In genomic region chr6:48396008-48396595, GRCm38 (mm10) we compare ENCODE assay signal across 8 mouse cellular contexts. TPM values are rescaled to one million over a fixed set of nuclear protein-coding genes. Genes with fewer than 3 reads are reported as not detected.
DNase-seq lines count a peak whose midpoint lies in the region; ATAC-seq and TF ChIP-seq lines count a peak whose summit lies in the region.

No protein-coding gene starts in this region.

- H3K27me3 ChIP-seq in E14TG2a.4 (ENCODE audit: insufficient read depth, low read length): peaks cover 9% of the 10 kb centered on the region
- no peaks in the 10 kb centered on the region for H3K27me3 ChIP-seq in limb, embryonic 12.5 days
- H3K27me3 ChIP-seq in stomach, embryonic 14.5 days (ENCODE audit: control insufficient read depth, insufficient read depth, low read length): no peaks in the 10 kb centered on the region

- peak; percentile 86 for DNase-seq in heart, adult 11 months
- DNase-seq in heart, postnatal 14 days: no peak
- DNase-seq in frontal cortex, postnatal 10 days (ENCODE audit: low spot score in 2 of 2): no peak
- no peak for DNase-seq in gastrocnemius, adult 8-10 months (ENCODE audit: low spot score in 2 of 2)

- no peak; the same call in 1 of the 2 replicates for ATAC-seq in limb, embryonic 12.5 days (ENCODE audit: insufficient number of reproducible peaks, insufficient read depth, low FRiP score, low TSS enrichment, low read depth)
- no peak for ATAC-seq in stomach, embryonic 14.5 days (ENCODE audit: insufficient number of reproducible peaks, insufficient read depth, low FRiP score, low read depth)

- no peaks in the 10 kb centered on the region for H3K9me3 ChIP-seq in E14TG2a.4 (ENCODE audit: low read length)
- H3K9me3 ChIP-seq in limb, embryonic 12.5 days: no peaks in the 10 kb centered on the region
- H3K9me3 ChIP-seq in stomach, embryonic 14.5 days (ENCODE audit: control insufficient read depth, low read depth, low read length): no peaks in the 10 kb centered on the region

- H3K4me1 ChIP-seq in E14TG2a.4 (replicated peaks; ENCODE audit: low read depth, low read length): peaks cover 37% of the 10 kb centered on the region
- H3K4me1 ChIP-seq in embryonic fibroblast, embryonic 13.5 days (ENCODE audit: control insufficient read depth, insufficient read depth, low read length): no peaks in the 10 kb centered on the region
- peaks cover 27% of the 10 kb centered on the region for H3K4me1 ChIP-seq in limb, embryonic 12.5 days (replicated peaks)
- peaks cover 12% of the 10 kb centered on the region for H3K4me1 ChIP-seq in stomach, embryonic 14.5 days (ENCODE audit: control insufficient read depth, insufficient read depth, low read length)

- peak overlapping the region; percentile 81 for H3K9ac ChIP-seq in limb, embryonic 12.5 days (replicated peaks)
- peak overlapping the region; percentile 77 for H3K9ac ChIP-seq in stomach, embryonic 14.5 days (replicated peaks; ENCODE audit: low read depth, low read length)

- intact Hi-C loops in heart, postnatal 14 days (cut with DNase I): loop anchor here (5.0 kb wide), 2 partner anchors 106 to 219 kb away; no protein-coding TSS in a partner anchor

- peak overlapping the region; percentile 75 for H3K4me2 ChIP-seq in limb, embryonic 12.5 days
- H3K4me2 ChIP-seq in stomach, embryonic 14.5 days (replicated peaks; ENCODE audit: low read depth, low read length): peak overlapping the region; percentile 45

- H3K27ac ChIP-seq in embryonic fibroblast, embryonic 13.5 days (ENCODE audit: insufficient read depth, low read length): no peak overlapping the region
- H3K27ac ChIP-seq in limb, embryonic 12.5 days: peak overlapping the region; percentile 80; the same call in 1 of the 2 replicates
- H3K27ac ChIP-seq in stomach, embryonic 14.5 days (ENCODE audit: low read length): peak overlapping the region; percentile 52; the same call in 1 of the 2 replicates

- TF ChIP-seq POLR2A in embryonic fibroblast, embryonic 13.5 days (IDR thresholded peaks at IDR 0.05; ENCODE audit: low read depth, low read length): peak; percentile 60

- WGBS in limb, embryonic 12.5 days: 34% methylated on average over 15 of the region's 15 CpGs
- WGBS in stomach, embryonic 14.5 days: 27% methylated on average over 15 of the region's 15 CpGs

- peaks cover 15% of the 10 kb centered on the region; the same call in 1 of the 2 replicates for H3K36me3 ChIP-seq in E14TG2a.4 (ENCODE audit: insufficient read depth, low read length)
- 0 out of 2 replicates have a peak, but pooled peaks cover 6% of the 10 kb centered on the region for H3K36me3 ChIP-seq in limb, embryonic 12.5 days
- H3K36me3 ChIP-seq in stomach, embryonic 14.5 days (ENCODE audit: control insufficient read depth, insufficient read depth, low read length): no peaks in the 10 kb centered on the region

- H3K4me3 ChIP-seq in E14TG2a.4 (replicated peaks; ENCODE audit: low read length): peak overlapping the region; percentile 88
- peak overlapping the region; percentile 72 for H3K4me3 ChIP-seq in embryonic fibroblast, embryonic 13.5 days (ENCODE audit: insufficient read depth, low read length)
- H3K4me3 ChIP-seq in limb, embryonic 12.5 days (replicated peaks): peak overlapping the region; percentile 81
- peak overlapping the region; percentile 77 for H3K4me3 ChIP-seq in stomach, embryonic 14.5 days (ENCODE audit: low read depth, low read length)

- TF ChIP-seq CTCF in E14TG2a.4 (conservative IDR thresholded peaks at IDR 0.05; ENCODE audit: low read length): no peak
- no peak for TF ChIP-seq CTCF in embryonic fibroblast, embryonic 13.5 days (IDR thresholded peaks at IDR 0.05; ENCODE audit: borderline replicate concordance, insufficient read depth, low read length)

RNA-seq across cellular contexts. Expression of gene Krba1, which starts 0.7 kb away (rescaled TPM):
- 10 to 100 TPM; 24.9 to 26.5 TPM for total RNA-seq in heart, postnatal 14 days (2021)
- 10.8 and 15.6 TPM in 2 replicates for polyA plus RNA-seq in embryonic fibroblast, embryonic 13.5 days (2011; ENCODE audit: insufficient read length, low read depth, missing spikeins)
- 29.9 and 32.1 TPM in 2 replicates for polyA plus RNA-seq in limb, embryonic 12.5 days (2016; fragmentation: Nextera tagmentation; extraction: Ambion mirVana)
- polyA plus RNA-seq in stomach, embryonic 14.5 days (2014; fragmentation: Nextera tagmentation; extraction: Ambion mirVana): 20.1 and 21.7 TPM in 2 replicates
- 10 to 100 TPM; 15.6 to 18.6 (median 18.1) TPM for total RNA-seq in gastrocnemius, adult 8-10 months (2022)

RNA-seq across cellular contexts. Expression of gene Zfp467, which starts 49.5 kb away (rescaled TPM):
- 10 to 100 TPM; 13.8 to 16.4 TPM for total RNA-seq in heart, postnatal 14 days (2021)
- polyA plus RNA-seq in embryonic fibroblast, embryonic 13.5 days (2011; ENCODE audit: insufficient read length, low read depth, missing spikeins): 10.6 and 14.7 TPM in 2 replicates
- 23.5 and 23.7 TPM in 2 replicates for polyA plus RNA-seq in limb, embryonic 12.5 days (2016; fragmentation: Nextera tagmentation; extraction: Ambion mirVana)
- 27.1 and 30.8 TPM in 2 replicates for polyA plus RNA-seq in stomach, embryonic 14.5 days (2014; fragmentation: Nextera tagmentation; extraction: Ambion mirVana)
- total RNA-seq in gastrocnemius, adult 8-10 months (2022): 10 to 100 TPM; 42.9 to 63.5 (median 51.4) TPM

RNA-seq across cellular contexts. Expression of gene Sspo, which starts 51.9 kb away (rescaled TPM):
- total RNA-seq in heart, postnatal 14 days (2021): under 1 TPM; 0.43 to 0.51 TPM
- polyA plus RNA-seq in embryonic fibroblast, embryonic 13.5 days (2011; ENCODE audit: insufficient read length, low read depth, missing spikeins): 0.08 and 0.21 TPM in 2 replicates
- polyA plus RNA-seq in limb, embryonic 12.5 days (2016; fragmentation: Nextera tagmentation; extraction: Ambion mirVana): 0.33 and 0.38 TPM in 2 replicates
- polyA plus RNA-seq in stomach, embryonic 14.5 days (2014; fragmentation: Nextera tagmentation; extraction: Ambion mirVana): 0.20 and 0.41 TPM in 2 replicates
- total RNA-seq in gastrocnemius, adult 8-10 months (2022): 1 to 10 TPM in 1 of 4 experiments, under 1 TPM in 3; 0.24 to 1.1 (median 0.37) TPM
